Mouse (Mus musculus) G1E-ER4 (cell line): ENCODE results near the gene Lrch3. TPM values are rescaled to one million over a fixed set of nuclear protein-coding genes. Genes with fewer than 3 reads are reported as not detected.

Experiments used
- GATA1 ChIP-seq: IDR thresholded peaks from one replicate; pipeline ENCODE4 v1.8.0; 2012; ENCODE audit warnings: low read length, inconsistent platforms
- polyA plus RNA-seq: library from polyadenylated mRNA; stranded (reverse); fragments of >175 nt; gene quantifications from 2 replicates; pipeline ENCODE4 v1.2.3, GENCODE M21; 2012

The Lrch3 gene
- polyA plus RNA-seq, 1 experiment: 11.8 TPM

- no peak for TF ChIP-seq GATA1
Observed at GRCm38 (mm10) chr16:33060926-33061325, 147.0 kb downstream of the Lrch3 start.

- no peak for TF ChIP-seq GATA1
Observed at GRCm38 (mm10) chr16:33061400-33061799, 147.5 kb downstream of the Lrch3 start.

GRCm38 (mm10) chr16:33062024-33062681 is 148.3 kb downstream of the Lrch3 start, which contains the start of gene Lmln:
Lmln (plus strand) TSS chr16:33062521.
- TF ChIP-seq GATA1: no peak

- no peak for TF ChIP-seq GATA1
Observed at GRCm38 (mm10) chr16:33062682-33063131, 148.8 kb downstream of the Lrch3 start.

- TF ChIP-seq GATA1: no peak
Observed at GRCm38 (mm10) chr16:33063267-33063666, 149.4 kb downstream of the Lrch3 start.

- TF ChIP-seq GATA1: no peak
Observed at GRCm38 (mm10) chr16:33064636-33065035, 150.7 kb downstream of the Lrch3 start.

Other genes with a start within 250 kb of the Lrch3 start
- not detected in 2 replicates for gene Muc4, start 178.2 kb upstream of the Lrch3 start, polyA plus RNA-seq
- gene Muc20, start 116.7 kb upstream of the Lrch3 start, polyA plus RNA-seq: not detected in 2 replicates
- gene Smbd1, start 103.6 kb upstream of the Lrch3 start, polyA plus RNA-seq: not detected in 2 replicates
- gene Fyttd1, start 36.6 kb upstream of the Lrch3 start, polyA plus RNA-seq: 192 and 286 TPM in 2 replicates
- 8.8 and 9.3 TPM in 2 replicates for gene Rubcn, start 36.3 kb upstream of the Lrch3 start, polyA plus RNA-seq
- gene Iqcg, start 142.1 kb downstream of the Lrch3 start, polyA plus RNA-seq: 1.2 and 3.0 TPM in 2 replicates
- 82.9 and 92.8 TPM in 2 replicates for gene Rpl35a, start 142.4 kb downstream of the Lrch3 start, polyA plus RNA-seq
- gene Lmln, start 148.4 kb downstream of the Lrch3 start, polyA plus RNA-seq: 0.28 and 0.42 TPM in 2 replicates